Mouse (Mus musculus): Measurements from ENCODE around the gene Bmpr1b. TPM values are rescaled to one million over a fixed set of nuclear protein-coding genes. Genes with fewer than 3 reads are reported as not detected.

Bmpr1b gene
- polyA plus RNA-seq, 1 experiment = 0.34 TPM

- no peaks in the 10 kb centered on the region for H3K27me3 ChIP-seq (ENCODE audit: control insufficient read depth, insufficient read depth, insufficient read length)
- no peaks in the 10 kb centered on the region for H3K36me3 ChIP-seq (ENCODE audit: control insufficient read depth, insufficient read depth)
- no peaks in the 10 kb centered on the region for H3K79me2 ChIP-seq (ENCODE audit: control insufficient read depth, insufficient read depth)
- no peak overlapping the region for H3K4me3 ChIP-seq (ENCODE audit: insufficient read depth, poor library complexity, severe bottlenecking)
- no peak overlapping the region for H3ac ChIP-seq (ENCODE audit: control insufficient read depth, insufficient read length, low read depth)
- no peak for TF ChIP-seq CEBPB (IDR thresholded peaks at IDR 0.05; ENCODE audit: low read depth)
- no peak for TF ChIP-seq FOSL1 (IDR thresholded peaks at IDR 0.05; ENCODE audit: insufficient read depth, low read length, poor library complexity, severe bottlenecking)
- TF ChIP-seq MYOD1 (IDR thresholded peaks at IDR 0.05; ENCODE audit: control insufficient read depth, insufficient read length, low read depth) = no peak
- TF ChIP-seq CTCF (IDR thresholded peaks at IDR 0.05; ENCODE audit: control insufficient read depth, insufficient read depth, insufficient read length) = no peak
- no peak for TF ChIP-seq MAX (IDR thresholded peaks at IDR 0.05)
- no peak for TF ChIP-seq USF1 (IDR thresholded peaks at IDR 0.05; ENCODE audit: low read depth)
- no peak for TF ChIP-seq MYOG (IDR thresholded peaks at IDR 0.05; ENCODE audit: control insufficient read depth, extremely low read depth, insufficient read length)
- no peaks in the 10 kb centered on the region for H3K79me3 ChIP-seq (ENCODE audit: low read depth)
These were observed 359.6 kb downstream of the Bmpr1b start for GRCm38 (mm10) chr3:141809581-141809980.

- no peaks in the 10 kb centered on the region for H3K36me3 ChIP-seq (ENCODE audit: control insufficient read depth, insufficient read depth)
- no peaks in the 10 kb centered on the region for H3K27me3 ChIP-seq (ENCODE audit: control insufficient read depth, insufficient read depth, insufficient read length)
- H3K79me2 ChIP-seq (ENCODE audit: control insufficient read depth, insufficient read depth) = no peaks in the 10 kb centered on the region
- no peak overlapping the region for H3K4me3 ChIP-seq (ENCODE audit: insufficient read depth, poor library complexity, severe bottlenecking)
- H3ac ChIP-seq (ENCODE audit: control insufficient read depth, insufficient read length, low read depth) = no peak overlapping the region
- no peaks in the 10 kb centered on the region for H3K79me3 ChIP-seq (ENCODE audit: low read depth)
- TF ChIP-seq FOSL1 (IDR thresholded peaks at IDR 0.05; ENCODE audit: insufficient read depth, low read length, poor library complexity, severe bottlenecking) = no peak
- TF ChIP-seq MYOG (IDR thresholded peaks at IDR 0.05; ENCODE audit: control insufficient read depth, extremely low read depth, insufficient read length) = no peak
- no peak for TF ChIP-seq CTCF (IDR thresholded peaks at IDR 0.05; ENCODE audit: control insufficient read depth, insufficient read depth, insufficient read length)
- TF ChIP-seq CEBPB (IDR thresholded peaks at IDR 0.05; ENCODE audit: low read depth) = no peak
- TF ChIP-seq MYOD1 (IDR thresholded peaks at IDR 0.05; ENCODE audit: control insufficient read depth, insufficient read length, low read depth) = no peak
- TF ChIP-seq MAX (IDR thresholded peaks at IDR 0.05) = no peak
- TF ChIP-seq USF1 (IDR thresholded peaks at IDR 0.05; ENCODE audit: low read depth) = no peak
These were observed 365.1 kb downstream of the Bmpr1b start for GRCm38 (mm10) chr3:141804133-141804532.

GRCm38 (mm10) chr3:141797789-141798188, 371.4 kb downstream of the Bmpr1b start:
- TF ChIP-seq CEBPB (IDR thresholded peaks at IDR 0.05; ENCODE audit: low read depth) (no peak), MYOG (IDR thresholded peaks at IDR 0.05; ENCODE audit: control insufficient read depth, extremely low read depth, insufficient read length) (no peak), MAX (IDR thresholded peaks at IDR 0.05) (no peak), FOSL1 (IDR thresholded peaks at IDR 0.05; ENCODE audit: insufficient read depth, low read length, poor library complexity, severe bottlenecking) (no peak), USF1 (IDR thresholded peaks at IDR 0.05; ENCODE audit: low read depth) (no peak), MYOD1 (IDR thresholded peaks at IDR 0.05; ENCODE audit: control insufficient read depth, insufficient read length, low read depth) (no peak), CTCF (IDR thresholded peaks at IDR 0.05; ENCODE audit: control insufficient read depth, insufficient read depth, insufficient read length) (no peak)
- no peak overlapping the region for H3K4me3 ChIP-seq (ENCODE audit: insufficient read depth, poor library complexity, severe bottlenecking)
- no peaks in the 10 kb centered on the region for H3K79me2 ChIP-seq (ENCODE audit: control insufficient read depth, insufficient read depth)

GRCm38 (mm10) chr3:141797372-141797771, 371.9 kb downstream of the Bmpr1b start:
- no peaks in the 10 kb centered on the region for H3K79me2 ChIP-seq (ENCODE audit: control insufficient read depth, insufficient read depth)
- H3K36me3 ChIP-seq (ENCODE audit: control insufficient read depth, insufficient read depth) = no peaks in the 10 kb centered on the region
- H3K79me3 ChIP-seq (ENCODE audit: low read depth) = no peaks in the 10 kb centered on the region
- H3K27me3 ChIP-seq (ENCODE audit: control insufficient read depth, insufficient read depth, insufficient read length) = no peaks in the 10 kb centered on the region
- TF ChIP-seq MYOD1 (IDR thresholded peaks at IDR 0.05; ENCODE audit: control insufficient read depth, insufficient read length, low read depth) = no peak
- TF ChIP-seq CEBPB (IDR thresholded peaks at IDR 0.05; ENCODE audit: low read depth) = no peak
- no peak for TF ChIP-seq CTCF (IDR thresholded peaks at IDR 0.05; ENCODE audit: control insufficient read depth, insufficient read depth, insufficient read length)
- no peak for TF ChIP-seq MAX (IDR thresholded peaks at IDR 0.05)
- TF ChIP-seq USF1 (IDR thresholded peaks at IDR 0.05; ENCODE audit: low read depth) = no peak
- no peak for TF ChIP-seq FOSL1 (IDR thresholded peaks at IDR 0.05; ENCODE audit: insufficient read depth, low read length, poor library complexity, severe bottlenecking)
- no peak for TF ChIP-seq MYOG (IDR thresholded peaks at IDR 0.05; ENCODE audit: control insufficient read depth, extremely low read depth, insufficient read length)
- H3ac ChIP-seq (ENCODE audit: control insufficient read depth, insufficient read length, low read depth) = no peak overlapping the region
- no peak overlapping the region for H3K4me3 ChIP-seq (ENCODE audit: insufficient read depth, poor library complexity, severe bottlenecking)

More at GRCm38 (mm10) chr3:141797789-141798188, 371.4 kb downstream of the Bmpr1b start:
- H3K79me3 ChIP-seq (ENCODE audit: low read depth) = no peaks in the 10 kb centered on the region
- no peak overlapping the region for H3ac ChIP-seq (ENCODE audit: control insufficient read depth, insufficient read length, low read depth)
- no peaks in the 10 kb centered on the region for H3K36me3 ChIP-seq (ENCODE audit: control insufficient read depth, insufficient read depth)
- no peaks in the 10 kb centered on the region for H3K27me3 ChIP-seq (ENCODE audit: control insufficient read depth, insufficient read depth, insufficient read length)

GRCm38 (mm10) chr3:141794371-141794770, 374.9 kb downstream of the Bmpr1b start:
- H3K27me3 ChIP-seq (ENCODE audit: control insufficient read depth, insufficient read depth, insufficient read length) = no peaks in the 10 kb centered on the region
- H3K79me3 ChIP-seq (ENCODE audit: low read depth) = no peaks in the 10 kb centered on the region
- no peak for TF ChIP-seq FOSL1 (IDR thresholded peaks at IDR 0.05; ENCODE audit: insufficient read depth, low read length, poor library complexity, severe bottlenecking)
- TF ChIP-seq CTCF (IDR thresholded peaks at IDR 0.05; ENCODE audit: control insufficient read depth, insufficient read depth, insufficient read length) = no peak
- TF ChIP-seq MYOG (IDR thresholded peaks at IDR 0.05; ENCODE audit: control insufficient read depth, extremely low read depth, insufficient read length) = no peak
- TF ChIP-seq USF1 (IDR thresholded peaks at IDR 0.05; ENCODE audit: low read depth) = no peak
- TF ChIP-seq MAX (IDR thresholded peaks at IDR 0.05) = no peak
- no peak for TF ChIP-seq MYOD1 (IDR thresholded peaks at IDR 0.05; ENCODE audit: control insufficient read depth, insufficient read length, low read depth)
- TF ChIP-seq CEBPB (IDR thresholded peaks at IDR 0.05; ENCODE audit: low read depth) = no peak
- no peak overlapping the region for H3K4me3 ChIP-seq (ENCODE audit: insufficient read depth, poor library complexity, severe bottlenecking)
- H3K79me2 ChIP-seq (ENCODE audit: control insufficient read depth, insufficient read depth) = no peaks in the 10 kb centered on the region
- no peak overlapping the region for H3ac ChIP-seq (ENCODE audit: control insufficient read depth, insufficient read length, low read depth)
- H3K36me3 ChIP-seq (ENCODE audit: control insufficient read depth, insufficient read depth) = no peaks in the 10 kb centered on the region

GRCm38 (mm10) chr3:141793755-141794154, 375.5 kb downstream of the Bmpr1b start:
- Histone ChIP-seq H3K27me3 (ENCODE audit: control insufficient read depth, insufficient read depth, insufficient read length) (no peaks in the 10 kb centered on the region), H3K79me3 (ENCODE audit: low read depth) (no peaks in the 10 kb centered on the region), H3K36me3 (ENCODE audit: control insufficient read depth, insufficient read depth) (no peaks in the 10 kb centered on the region), H3K4me3 (ENCODE audit: insufficient read depth, poor library complexity, severe bottlenecking) (no peak overlapping the region), H3ac (ENCODE audit: control insufficient read depth, insufficient read length, low read depth) (no peak overlapping the region), H3K79me2 (ENCODE audit: control insufficient read depth, insufficient read depth) (no peaks in the 10 kb centered on the region)
- TF ChIP-seq USF1 (IDR thresholded peaks at IDR 0.05; ENCODE audit: low read depth) (no peak), MYOD1 (IDR thresholded peaks at IDR 0.05; ENCODE audit: control insufficient read depth, insufficient read length, low read depth) (no peak), CTCF (IDR thresholded peaks at IDR 0.05; ENCODE audit: control insufficient read depth, insufficient read depth, insufficient read length) (no peak), MYOG (IDR thresholded peaks at IDR 0.05; ENCODE audit: control insufficient read depth, extremely low read depth, insufficient read length) (no peak), MAX (IDR thresholded peaks at IDR 0.05) (no peak), CEBPB (IDR thresholded peaks at IDR 0.05; ENCODE audit: low read depth) (no peak), FOSL1 (IDR thresholded peaks at IDR 0.05; ENCODE audit: insufficient read depth, low read length, poor library complexity, severe bottlenecking) (no peak)

All from C2C12 (cell line).